Comparison of ENCODE assay signal across 11 mouse cellular contexts in the genomic region with DNA sequence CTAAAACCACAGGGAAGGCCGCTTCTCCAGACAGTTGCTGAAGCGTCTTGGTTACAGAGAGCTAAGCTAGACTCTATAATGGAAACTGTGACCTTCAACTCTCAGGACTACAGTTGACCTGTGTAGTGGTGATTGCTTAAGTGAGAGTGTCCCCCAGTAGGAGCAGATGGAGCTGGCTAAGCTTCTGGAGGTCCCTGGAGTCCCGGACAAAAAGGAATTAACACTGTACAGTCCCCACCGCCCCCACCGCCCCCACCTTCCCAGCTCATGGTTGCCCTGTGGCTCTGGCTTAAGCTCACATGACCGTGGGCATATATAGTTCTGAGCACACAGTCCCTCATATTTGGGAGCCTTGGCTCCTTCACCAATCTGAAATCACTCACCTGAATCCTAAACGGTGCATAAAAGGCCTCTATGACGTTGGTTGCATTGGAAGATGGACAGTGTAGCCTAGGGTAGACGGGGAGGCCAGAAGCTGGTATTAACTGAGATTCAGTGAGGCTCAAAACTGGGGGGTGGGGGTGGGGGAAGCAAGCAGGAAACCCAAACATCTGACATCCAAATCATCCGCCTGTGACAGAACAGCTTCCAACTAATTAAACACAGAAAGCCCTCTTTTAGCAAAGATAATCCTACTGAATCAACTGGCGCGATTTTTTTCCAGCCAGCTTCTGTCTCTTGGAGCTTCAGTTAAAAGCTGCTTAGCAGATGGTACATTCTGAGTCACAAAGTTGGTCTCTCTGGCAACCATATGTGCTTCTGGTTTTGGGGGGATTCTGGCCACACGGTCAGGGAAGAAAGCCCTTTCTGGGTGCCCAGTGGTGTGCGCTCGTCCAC. TPM values are rescaled to one million over a fixed set of nuclear protein-coding genes. Genes with fewer than 3 reads are reported as not detected.
DNase-seq lines count a peak whose midpoint lies in the region; ATAC-seq and TF ChIP-seq lines count a peak whose summit lies in the region.
"Had no signal": no experiment of that assay in that cellular context is flagged by ENCODE, and none has a peak within 500 bp of the region (broad histone marks: within the 10 kb centered on the region; RNA-seq: fewer than 3 reads in every experiment).

No protein-coding gene starts in this region.

- H3K27me3 ChIP-seq in Patski, result no peaks in the 10 kb centered on the region
- no peaks in the 10 kb centered on the region for H3K27me3 ChIP-seq in forebrain, embryonic 13.5 days
- H3K27me3 ChIP-seq: embryonic facial prominence, embryonic 15.5 days; liver, embryonic 13.5 days had no signal

- no peak for TF ChIP-seq CTCF in Patski (IDR thresholded peaks at IDR 0.05)

- POLR2A ChIA-PET in Patski (lab: Charles Lee), result no interaction called here

- peak overlapping the region; percentile 79 for H3K27ac ChIP-seq in forebrain, embryonic 13.5 days
- H3K27ac ChIP-seq: embryonic facial prominence, embryonic 15.5 days; kidney, postnatal 0 days; liver, embryonic 13.5 days had no signal

- H3K4me1 ChIP-seq in forebrain, embryonic 13.5 days, result 0 out of 2 replicates have a peak, but pooled peaks cover 11% of the 10 kb centered on the region
- H3K4me1 ChIP-seq: embryonic facial prominence, embryonic 15.5 days; liver, embryonic 13.5 days had no signal

- CTCF ChIA-PET in Patski (lab: Charles Lee), result no interaction called here

- no peak overlapping the region for H3K9ac ChIP-seq in forebrain, embryonic 13.5 days
- H3K9ac ChIP-seq: embryonic facial prominence, embryonic 15.5 days; liver, embryonic 13.5 days had no signal

- H3K36me3 ChIP-seq in forebrain, embryonic 13.5 days (ENCODE audit: poor library complexity, severe bottlenecking), result no peaks in the 10 kb centered on the region
- H3K36me3 ChIP-seq: embryonic facial prominence, embryonic 15.5 days; liver, embryonic 13.5 days had no signal

- in situ Hi-C loops in Patski (cut with MboI; ENCODE audit: low pct_unique_long_range_greater_than_20kb), result no loop called here

- no peaks in the 10 kb centered on the region for H3K9me3 ChIP-seq in forebrain, embryonic 13.5 days (replicated peaks)
- H3K9me3 ChIP-seq: embryonic facial prominence, embryonic 15.5 days; liver, embryonic 13.5 days had no signal

- ATAC-seq in Patski, result no peak
- ATAC-seq in forebrain, embryonic 13.5 days, result peak; percentile 33; the same call in 1 of the 2 replicates
- ATAC-seq in monocyte, adult 5-6 weeks (replicated peaks; ENCODE audit: insufficient number of reproducible peaks, low FRiP score, low TSS enrichment, poor library complexity, severe bottlenecking), result no peak
- no peak for ATAC-seq in megakaryocyte, adult 5-6 weeks (ENCODE audit: poor library complexity, severe bottlenecking)

- H3K4me3 ChIP-seq in forebrain, embryonic 13.5 days, result no peak overlapping the region
- H3K4me3 ChIP-seq: embryonic facial prominence, embryonic 15.5 days; liver, embryonic 13.5 days had no signal

- H3K4me2 ChIP-seq in forebrain, embryonic 13.5 days, result no peak overlapping the region
- H3K4me2 ChIP-seq: embryonic facial prominence, embryonic 15.5 days; liver, embryonic 13.5 days had no signal

- peak; percentile 46 for DNase-seq in Patski (ENCODE audit: low read depth, low spot score)
- peak; percentile 32 to 83 for DNase-seq in layer of hippocampus, postnatal 14 days (ENCODE audit: low spot score in 2 of 2)
- peak; percentile 71 for DNase-seq in retina, embryonic 14.5 days (ENCODE audit: low spot score)
- DNase-seq in lung, postnatal 10 days, result no peak
- no peak for DNase-seq in lung, postnatal 25 days (ENCODE audit: low spot score)
- DNase-seq: liver, embryonic 13.5 days had no signal

- 64% methylated on average over 15 of the region's 15 CpGs for WGBS in forebrain, embryonic 13.5 days

RNA-seq across cellular contexts. Expression of gene Galnt15, which starts 26.1 kb away (rescaled TPM):
- polyA plus RNA-seq in Patski (2021), result 0.14 TPM
- 0.10 and 0.19 TPM in 2 replicates for polyA plus RNA-seq in forebrain, embryonic 13.5 days (2015; fragmentation: Nextera tagmentation; extraction: Ambion mirVana)
- total RNA-seq in layer of hippocampus, postnatal 14 days (2021), result 1 to 10 TPM; 2.6 to 2.7 TPM
- not detected in 3 replicates for total RNA-seq in monocyte, adult 5-6 weeks (2017)
- total RNA-seq in megakaryocyte, adult 5-6 weeks (2015), result not detected in 2 replicates
- total RNA-seq in megakaryocyte, adult 5-6 weeks (2017), result not detected in 2 replicates
- polyA plus RNA-seq: liver, embryonic 13.5 days had no signal

Comparison
In these comparisons a context has a peak if more than half of its experiments do, and no peak if none do; other contexts are left out.
1. DNase-seq: peak in Patski (single experiment), layer of hippocampus, postnatal 14 days (2 of 2) and retina, embryonic 14.5 days (single experiment); none in lung, postnatal 10 days (single experiment) and lung, postnatal 25 days (single experiment).